Mouse (Mus musculus): ENCODE measurements around the gene Hoxb4. TPM values are rescaled to one million over a fixed set of nuclear protein-coding genes. Genes with fewer than 3 reads are reported as not detected.

Hoxb4 gene
- polyA plus RNA-seq (2021; fragmentation: Nextera tagmentation): not detected in 2 replicates
- long read RNA-seq, experiment 1: 0 reads
- long read RNA-seq, experiment 2: 0 reads

GRCm38 (mm10) chr11:96317608-96318367 lies at the start of gene Hoxb4:
Gene Hoxb4 (plus strand): TSS chr11:96318267.

GRCm38 (mm10) chr11:96270996-96271540 lies 47.0 kb upstream of the Hoxb4 start, which contains the start of gene Hoxb9:
Gene Hoxb9 (plus strand): TSS chr11:96271457.

DNA sequence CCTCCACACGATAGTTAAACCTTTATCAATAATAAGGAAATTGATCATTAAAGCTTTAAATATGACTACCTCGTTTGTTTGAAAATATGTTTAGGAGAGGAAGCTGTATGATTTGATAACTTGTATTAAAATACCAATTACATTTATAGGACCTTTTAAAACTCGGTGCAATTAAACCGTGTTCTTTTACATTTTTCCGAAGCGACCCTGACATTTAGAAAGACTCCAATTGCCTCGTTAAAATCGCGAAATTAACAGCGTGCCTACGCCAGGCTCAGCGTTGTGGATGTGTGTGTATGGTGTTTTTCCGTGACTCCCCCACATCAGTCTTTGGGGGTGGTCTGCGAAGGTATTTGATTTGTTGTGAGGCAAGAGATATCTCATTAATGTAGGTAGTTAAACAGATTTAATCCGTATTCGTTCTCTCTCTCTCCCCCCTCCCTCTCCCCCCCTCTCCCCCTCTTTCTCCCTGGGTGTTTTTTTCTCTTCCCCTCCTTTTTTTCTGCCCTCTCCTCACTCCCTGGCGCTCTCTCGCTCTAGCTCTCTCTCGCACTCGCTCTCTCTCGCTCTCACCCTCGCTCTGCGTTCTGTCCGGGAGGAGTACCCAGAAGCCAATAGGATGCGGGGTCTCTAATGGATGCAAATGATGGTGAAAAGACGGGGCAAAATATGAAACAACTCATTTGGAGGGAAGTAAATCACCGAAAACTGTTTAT lies 36.1 kb upstream of the Hoxb4 start, which contains the start of gene Hoxb8:
Gene Hoxb8 (plus strand): TSS at position 51 of the 716 bp plus-strand sequence.

DNA sequence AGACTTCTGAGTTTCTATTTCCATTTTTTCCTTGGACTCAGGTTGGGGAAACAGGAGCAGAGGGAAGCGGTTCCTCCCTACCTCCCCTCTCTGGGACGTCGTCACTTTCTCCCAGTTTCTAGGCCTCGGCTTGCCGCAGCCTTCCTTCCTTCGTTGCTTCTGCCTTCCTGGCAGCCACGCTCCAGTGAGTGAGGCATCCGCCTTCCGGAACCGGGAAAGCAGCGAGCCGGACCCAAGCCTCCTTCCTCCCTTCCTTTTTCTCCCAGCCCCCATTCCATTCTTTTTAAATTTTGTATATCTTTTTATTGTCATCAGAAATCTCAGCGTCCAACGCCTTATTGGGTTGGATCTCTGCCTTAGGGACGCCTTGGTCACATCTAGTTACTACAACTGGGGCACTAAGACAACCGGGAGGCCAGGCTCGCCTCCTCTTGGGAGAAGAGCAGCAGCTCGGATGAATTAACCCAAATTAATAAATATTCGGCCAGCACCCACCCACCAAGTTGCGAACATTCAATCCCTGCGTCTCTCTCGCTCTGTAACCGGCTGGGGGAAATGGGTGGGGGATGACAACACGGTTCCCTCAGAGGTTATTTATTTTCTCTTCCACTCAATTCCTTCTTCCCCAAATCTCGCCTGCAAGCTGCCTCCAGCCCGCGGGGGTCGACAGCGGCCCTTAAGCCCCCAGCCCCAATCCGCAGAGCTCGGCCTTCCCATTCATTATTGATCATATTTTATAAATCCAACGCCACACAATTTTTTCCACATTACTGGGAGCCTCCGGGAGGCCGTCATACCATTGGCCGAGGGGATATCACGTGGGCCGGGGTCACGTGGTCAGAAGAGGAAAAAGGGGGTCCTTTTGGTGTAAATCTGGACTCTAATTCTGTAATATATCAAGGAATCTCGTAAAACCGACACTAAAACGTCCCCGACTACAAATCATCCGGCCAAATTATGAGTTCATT lies 32.0 kb upstream of the Hoxb4 start, which contains the start of gene Hoxb7:
Gene Hoxb7 (plus strand): TSS at position 853 of the 968 bp plus-strand sequence.

GRCm38 (mm10) chr11:96291681-96292564 lies 26.1 kb upstream of the Hoxb4 start, which contains the start of gene Hoxb6:
Gene Hoxb6 (plus strand): TSS chr11:96292476.

DNA sequence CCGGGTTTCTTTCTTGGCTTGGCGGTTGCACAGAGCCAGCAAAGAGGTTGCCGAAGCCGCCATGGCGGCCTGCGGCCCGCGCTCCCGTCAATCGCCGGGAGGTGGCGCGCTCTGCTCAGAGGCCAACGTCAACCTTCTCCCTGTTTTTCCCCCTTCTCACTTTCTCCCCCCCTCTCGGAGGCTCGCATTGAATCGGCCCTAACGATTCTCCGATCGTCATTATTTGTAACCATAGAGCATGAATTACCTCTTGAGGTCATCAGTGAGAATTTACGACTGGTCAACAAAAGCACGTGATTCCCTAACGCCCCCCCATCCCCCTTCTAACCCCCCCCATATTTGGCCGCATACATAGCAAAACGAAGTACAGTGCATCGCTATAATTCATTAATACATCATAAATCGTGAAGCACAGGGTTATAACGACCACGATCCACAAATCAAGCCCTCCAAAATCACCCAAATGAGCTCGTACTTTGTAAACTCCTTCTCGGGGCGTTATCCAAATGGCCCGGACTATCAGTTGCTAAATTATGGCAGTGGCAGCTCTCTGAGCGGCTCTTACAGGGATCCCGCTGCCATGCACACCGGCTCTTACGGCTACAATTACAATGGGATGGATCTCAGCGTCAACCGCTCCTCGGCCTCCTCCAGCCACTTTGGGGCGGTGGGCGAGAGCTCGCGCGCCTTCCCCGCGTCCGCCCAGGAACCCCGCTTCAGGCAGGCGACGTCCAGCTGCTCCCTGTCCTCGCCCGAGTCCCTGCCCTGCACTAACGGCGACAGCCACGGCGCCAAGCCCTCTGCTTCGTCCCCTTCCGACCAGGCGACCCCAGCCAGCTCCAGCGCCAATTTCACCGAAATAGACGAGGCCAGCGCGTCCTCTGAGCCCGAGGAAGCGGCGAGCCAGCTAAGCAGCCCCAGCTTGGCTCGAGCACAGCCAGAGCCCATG lies 14.6 kb upstream of the Hoxb4 start, which contains the start of gene Hoxb5:
Gene Hoxb5 (plus strand): TSS at position 186 of the 949 bp plus-strand sequence.

DNA sequence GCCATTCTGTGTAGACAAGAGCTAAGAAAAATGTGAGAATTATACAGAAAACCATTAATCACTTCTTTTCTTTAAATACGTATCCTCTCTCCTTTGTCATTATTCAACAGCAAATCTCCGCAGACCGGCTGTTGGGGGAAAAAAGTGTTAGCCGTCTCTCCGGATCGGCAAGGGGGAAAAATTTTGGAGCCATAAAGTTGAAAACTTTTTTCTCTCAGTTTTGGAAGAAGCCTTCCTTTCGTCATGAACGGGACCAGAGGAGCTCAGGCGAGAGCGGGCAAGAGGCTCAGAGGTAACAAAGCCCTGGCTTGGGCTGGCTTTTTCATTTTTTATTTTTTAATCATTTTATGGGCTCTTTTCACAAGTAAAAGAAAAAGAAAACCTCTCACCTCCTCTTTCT lies 5.1 kb downstream of the Hoxb4 start, which contains the start of gene Hoxb3:
Gene Hoxb3 (plus strand): TSS at position 173 of the 400 bp plus-strand sequence.

GRCm38 (mm10) chr11:96350341-96350624 lies 32.2 kb downstream of the Hoxb4 start, which contains the start of gene Hoxb2:
Gene Hoxb2 (plus strand): TSS chr11:96350525.

DNA sequence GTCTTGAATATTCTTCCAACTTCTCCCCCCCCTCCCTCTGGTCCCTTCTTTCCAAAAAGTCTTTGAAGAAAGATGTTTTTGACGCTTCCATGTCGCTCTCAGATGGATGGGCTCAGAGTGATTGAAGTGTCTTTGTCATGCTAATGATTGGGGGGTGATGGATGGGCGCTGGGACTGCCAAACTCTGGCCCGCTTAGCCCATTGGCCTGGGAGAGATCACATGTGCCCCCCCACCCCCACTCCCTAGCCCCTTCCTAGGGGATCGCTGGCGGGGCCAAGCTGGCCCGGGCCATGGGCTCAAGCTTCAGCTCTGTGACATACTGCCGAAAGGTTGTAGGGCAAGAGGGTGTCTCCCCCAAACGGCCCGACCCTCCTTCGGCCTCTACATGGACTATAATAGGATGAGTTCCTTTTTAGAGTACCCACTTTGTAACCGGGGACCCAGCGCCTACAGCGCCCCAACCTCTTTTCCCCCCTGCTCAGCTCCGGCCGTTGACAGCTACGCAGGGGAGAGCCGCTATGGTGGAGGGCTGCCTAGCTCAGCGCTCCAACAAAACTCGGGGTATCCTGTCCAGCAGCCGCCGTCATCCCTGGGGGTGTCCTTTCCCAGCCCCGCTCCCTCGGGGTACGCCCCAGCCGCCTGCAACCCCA lies 47.5 kb downstream of the Hoxb4 start, which contains the start of gene Hoxb1:
Gene Hoxb1 (plus strand): TSS at position 312 of the 651 bp plus-strand sequence.

Small RNA genes within 50 kb of the gene (microRNA-seq; reads per million reads assigned to microRNA genes)
- 20.6 reads per million, percentile 41 among the genes with 10 or more reads in this experiment for gene Mir10a

Other genes starting within 250 kb of the Hoxb4 start
- gene Atp5g1, start 242.6 kb upstream of the Hoxb4 start, polyA plus RNA-seq (2021; fragmentation: Nextera tagmentation): 1,392 and 1,732 TPM in 2 replicates
- gene Calcoco2, start 206.3 kb upstream of the Hoxb4 start, polyA plus RNA-seq (2021; fragmentation: Nextera tagmentation): 0.09 and 0.21 TPM in 2 replicates
- gene Ttll6, start 184.5 kb upstream of the Hoxb4 start, polyA plus RNA-seq (2021; fragmentation: Nextera tagmentation): 0.06 and 0.10 TPM in 2 replicates
- not detected in 2 replicates for gene Hoxb13, start 124.0 kb upstream of the Hoxb4 start, polyA plus RNA-seq (2021; fragmentation: Nextera tagmentation)
- not detected in 2 replicates for gene Hoxb9, start 46.8 kb upstream of the Hoxb4 start, polyA plus RNA-seq (2021; fragmentation: Nextera tagmentation)
- not detected in 2 replicates for gene Hoxb8, start 36.4 kb upstream of the Hoxb4 start, polyA plus RNA-seq (2021; fragmentation: Nextera tagmentation)
- not detected in 2 replicates for gene Hoxb7, start 31.6 kb upstream of the Hoxb4 start, polyA plus RNA-seq (2021; fragmentation: Nextera tagmentation)
- gene Hoxb6, start 25.8 kb upstream of the Hoxb4 start, polyA plus RNA-seq (2021; fragmentation: Nextera tagmentation): not detected in 2 replicates
- gene Hoxb5, start 14.9 kb upstream of the Hoxb4 start, polyA plus RNA-seq (2021; fragmentation: Nextera tagmentation): not detected in 2 replicates
- not detected in 2 replicates for gene Hoxb3, start 5.1 kb downstream of the Hoxb4 start, polyA plus RNA-seq (2021; fragmentation: Nextera tagmentation)
- gene Hoxb2, start 32.3 kb downstream of the Hoxb4 start, polyA plus RNA-seq (2021; fragmentation: Nextera tagmentation): not detected in 2 replicates
- not detected in 2 replicates for gene Hoxb1, start 47.5 kb downstream of the Hoxb4 start, polyA plus RNA-seq (2021; fragmentation: Nextera tagmentation)
- 1.9 TPM in 2 replicates for gene Skap1, start 146.3 kb downstream of the Hoxb4 start, polyA plus RNA-seq (2021; fragmentation: Nextera tagmentation)

Data from layer of hippocampus, adult 6 months (tissue).